Mouse (Mus musculus) ES-Bruce4 (cell line): ENCODE measurements around the gene Manbal.

ENCODE experiments used
- CTCF ChIP-seq: IDR thresholded peaks from one replicate; pipeline ENCODE4 v1.8.1; 2011; ENCODE audit warnings: low read depth, low read length
- EP300 ChIP-seq: IDR thresholded peaks from 2 replicates; pipeline ENCODE4 v1.6.1; 2011; ENCODE audit warnings: low read depth, low read length; ENCODE audit not compliant: insufficient read depth

- no peak for TF ChIP-seq EP300
- TF ChIP-seq CTCF, result no peak
Measured at GRCm38 (mm10) chr2:157397376-157397775, 30.0 kb downstream of the Manbal start.
